Mouse (Mus musculus) kidney, postnatal 0 days (tissue): ENCODE data around the gene Scn3b. TPM values are rescaled to one million over a fixed set of nuclear protein-coding genes. Genes with fewer than 3 reads are reported as not detected.

Experiments used
- ATAC-seq: fragments of 200-750 bp; cut with Nextera tagmentation; replicated peaks from 2 replicates; pipeline ENCODE4 v1.8.0; 2017; ENCODE audit warnings: low read depth, moderate number of reproducible peaks, moderate TSS enrichment, moderate library complexity; ENCODE audit not compliant: low FRiP score
- DNase-seq: peaks from one replicate; pipeline ENCODE4 v3.0.0-alpha.2; 2016; ENCODE audit warnings: low spot score
- H3K27ac ChIP-seq: fragments of 300-500 bp; sonication (generic); 2 replicates; pipeline ENCODE4 v1.5.1; 2014; ENCODE audit warnings: mild to moderate bottlenecking
- H3K27me3 ChIP-seq: fragments of 300-500 bp; sonication (generic); 2 replicates; pipeline ENCODE4 v1.6.1; 2014; ENCODE audit warnings: low read length, mixed read lengths; ENCODE audit not compliant: insufficient read depth
- H3K36me3 ChIP-seq: fragments of 300-500 bp; sonication (generic); 2 replicates; pipeline ENCODE4 v1.6.1; 2014; ENCODE audit warnings: low read length, mixed read lengths; ENCODE audit not compliant: insufficient read depth
- H3K4me1 ChIP-seq: fragments of 300-500 bp; sonication (generic); replicated peaks from 2 replicates; pipeline ENCODE4 v1.6.1; 2014; ENCODE audit warnings: antibody characterized with exemption, low read length, mixed read lengths; ENCODE audit not compliant: insufficient read depth
- H3K4me2 ChIP-seq: fragments of 300-500 bp; sonication (generic); 2 replicates; pipeline ENCODE4 v1.6.1; 2014; ENCODE audit warnings: mild to moderate bottlenecking, low read length, moderate library complexity, mixed read lengths
- H3K4me3 ChIP-seq: fragments of 300-500 bp; sonication (generic); replicated peaks from 2 replicates; pipeline ENCODE4 v1.5.1; 2014; ENCODE audit warnings: low read depth, low read length
- H3K9ac ChIP-seq: fragments of 300-500 bp; sonication (generic); 2 replicates; pipeline ENCODE4 v1.6.1; 2014; ENCODE audit warnings: low read depth, low read length
- H3K9me3 ChIP-seq: fragments of 300-500 bp; sonication (generic); replicated peaks from 2 replicates; pipeline ENCODE4 v1.6.1; 2016; ENCODE audit warnings: low read length, inconsistent platforms, mixed read lengths
- CTCF ChIP-seq: IDR thresholded peaks from 2 replicates; pipeline ENCODE4 v1.5.1; 2016; ENCODE audit warnings: antibody characterized with exemption, low read depth, mild to moderate bottlenecking, moderate library complexity
- WGBS: fragments of 180-500 bp; shearing (Covaris S2); extraction: QIAGEN DNeasy Blood & Tissue Kit; methylation state at CpG from one replicate; pipeline ENCODE4 v1.1.7; 2014; 5-methylcytosine and 5-hydroxymethylcytosine counted together
- polyA plus RNA-seq: library from polyadenylated mRNA; unstranded; fragments of >200 nt; fragmentation: Nextera tagmentation; extraction: Ambion mirVana; gene quantifications from 2 replicates; pipeline ENCODE4 v1.2.1, GENCODE M21; 2015

The Scn3b gene
- polyA plus RNA-seq, 1 experiment from 2014 or later = 0.32 TPM

DNA sequence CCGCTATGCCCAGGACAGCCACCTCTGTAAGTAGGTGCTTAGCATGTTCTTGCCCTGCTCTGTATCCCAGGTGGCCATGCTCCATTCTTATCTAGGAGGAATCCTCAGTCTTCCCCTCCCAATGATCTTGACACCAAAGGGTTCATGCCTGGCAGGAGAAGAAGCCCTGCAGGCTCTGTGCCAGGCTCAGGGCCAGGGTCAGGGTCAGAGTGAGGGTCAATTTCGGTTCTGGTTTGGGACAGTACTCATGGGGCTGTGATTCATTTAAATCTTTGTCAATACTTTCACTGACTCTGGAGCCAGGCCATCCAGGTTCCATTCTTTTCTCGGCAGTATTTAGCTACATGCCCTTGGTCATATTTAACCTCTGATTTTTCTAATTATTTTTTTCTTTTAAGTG, 8.7 kb downstream of the Scn3b start:
- 71% methylated on average over 3 of the region's 3 CpGs for WGBS
- ATAC-seq (no peak), DNase-seq (no peak)
- H3K4me1 ChIP-seq = no peaks in the 10 kb centered on the region
- no peak overlapping the region for H3K9ac ChIP-seq
- no peaks in the 10 kb centered on the region for H3K36me3 ChIP-seq
- no peak overlapping the region for H3K4me2 ChIP-seq
- no peak overlapping the region for H3K4me3 ChIP-seq
- H3K27ac ChIP-seq = no peak overlapping the region
- no peaks in the 10 kb centered on the region for H3K9me3 ChIP-seq
- TF ChIP-seq CTCF = no peak
- H3K27me3 ChIP-seq = no peaks in the 10 kb centered on the region

DNA sequence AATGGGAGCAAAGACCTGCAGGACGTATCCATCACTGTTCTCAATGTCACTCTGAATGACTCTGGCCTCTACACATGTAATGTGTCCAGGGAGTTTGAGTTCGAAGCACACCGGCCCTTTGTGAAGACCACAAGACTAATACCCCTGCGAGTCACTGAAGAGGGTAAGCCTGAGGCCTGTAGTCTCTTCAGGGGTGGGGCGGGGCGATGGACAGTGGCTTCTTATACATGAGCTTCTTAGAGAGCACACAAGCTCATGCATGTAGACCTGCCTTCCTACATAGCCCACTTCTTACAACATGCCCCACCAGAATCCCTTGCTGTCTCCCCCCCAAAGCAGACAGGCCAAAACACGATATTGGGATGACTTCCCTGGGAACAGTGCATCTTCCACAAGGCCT, 10.4 kb downstream of the Scn3b start:
- H3K9ac ChIP-seq = no peak overlapping the region
- H3K27me3 ChIP-seq = no peaks in the 10 kb centered on the region
- no peak for TF ChIP-seq CTCF
- no peak overlapping the region for H3K4me3 ChIP-seq
- ATAC-seq (no peak), DNase-seq (no peak)
- H3K4me1 ChIP-seq = no peaks in the 10 kb centered on the region
- no peak overlapping the region for H3K4me2 ChIP-seq
- 90% methylated on average over 7 of the region's 7 CpGs for WGBS
- H3K9me3 ChIP-seq = no peaks in the 10 kb centered on the region
- no peak overlapping the region for H3K27ac ChIP-seq
- H3K36me3 ChIP-seq = no peaks in the 10 kb centered on the region

DNA sequence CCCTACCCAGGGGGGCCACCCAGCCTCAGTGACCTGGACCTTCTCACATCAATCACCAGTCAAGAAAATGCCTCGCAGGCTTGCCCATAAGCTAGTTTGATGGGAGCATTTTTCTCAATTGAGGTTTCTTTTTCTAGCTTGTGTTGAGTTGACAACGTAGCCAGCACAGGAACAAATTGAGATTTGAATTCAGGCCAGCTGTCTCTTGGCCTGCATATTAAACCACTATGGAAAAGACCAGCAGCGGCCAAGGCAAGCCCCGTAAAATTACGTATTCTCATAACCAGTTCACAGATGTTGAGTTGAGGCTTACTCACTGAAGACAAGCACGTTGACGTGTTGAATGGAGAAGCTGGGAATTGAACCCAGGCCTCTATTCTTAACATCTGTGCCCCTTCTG, 14.0 kb downstream of the Scn3b start:
- no peak for TF ChIP-seq CTCF
- no peak for ATAC-seq
- Histone ChIP-seq H3K4me1 (no peaks in the 10 kb centered on the region), H3K4me3 (no peak overlapping the region), H3K9me3 (no peaks in the 10 kb centered on the region), H3K4me2 (no peak overlapping the region), H3K27ac (no peak overlapping the region), H3K36me3 (no peaks in the 10 kb centered on the region), H3K27me3 (no peaks in the 10 kb centered on the region), H3K9ac (no peak overlapping the region)
- 87% methylated on average over 7 of the region's 7 CpGs for WGBS
- no peak for DNase-seq

DNA sequence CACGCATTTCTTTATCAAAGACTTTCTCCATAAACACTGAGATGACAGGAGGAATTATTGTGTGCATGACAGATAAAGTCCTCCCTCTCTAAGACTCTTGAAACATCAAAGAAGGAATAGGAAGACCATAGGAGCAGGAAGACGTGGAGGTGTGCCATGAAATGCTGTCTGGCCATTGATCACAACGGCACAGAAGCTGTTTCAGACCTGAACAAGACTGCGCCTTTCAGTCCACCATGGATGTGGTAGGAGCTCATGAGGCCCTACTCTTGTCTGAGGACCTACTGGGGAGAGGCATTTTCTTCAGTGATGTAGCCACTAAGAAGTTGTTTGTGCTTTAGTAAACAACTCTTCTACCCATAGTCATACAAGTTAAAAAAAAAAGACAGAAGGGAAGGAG, 23.5 kb downstream of the Scn3b start:
- Histone ChIP-seq H3K9me3 (no peaks in the 10 kb centered on the region), H3K36me3 (peaks cover 14% of the 10 kb centered on the region; the same call in 1 of the 2 replicates), H3K4me2 (no peak overlapping the region), H3K9ac (no peak overlapping the region), H3K4me3 (no peak overlapping the region), H3K27ac (no peak overlapping the region), H3K4me1 (no peaks in the 10 kb centered on the region), H3K27me3 (no peaks in the 10 kb centered on the region)
- DNase-seq (no peak), ATAC-seq (no peak)
- WGBS = 69% methylated on average over 4 of the region's 4 CpGs
- no peak for TF ChIP-seq CTCF

DNA sequence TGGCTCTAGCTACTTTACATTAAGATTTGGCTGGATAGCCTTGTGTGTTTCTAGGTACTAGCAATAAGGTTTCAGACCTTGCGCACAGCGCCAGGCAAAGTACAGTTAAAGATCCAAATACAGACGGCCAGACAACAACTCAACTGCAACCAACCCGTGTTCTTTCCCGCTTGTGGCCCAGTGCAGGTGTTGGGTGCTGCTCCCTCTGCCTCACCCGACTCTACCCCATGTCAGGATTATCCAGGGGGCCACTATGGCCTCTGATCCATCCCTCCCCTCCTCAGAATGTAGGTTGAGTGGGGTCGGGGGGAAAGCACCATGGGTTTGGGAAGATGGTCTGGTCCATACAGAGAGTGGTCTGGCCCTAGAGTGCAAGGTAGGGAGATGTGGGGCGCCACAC, 24.3 kb downstream of the Scn3b start:
- no peak overlapping the region for H3K27ac ChIP-seq
- DNase-seq (no peak), ATAC-seq (no peak)
- no peak overlapping the region for H3K4me3 ChIP-seq
- no peaks in the 10 kb centered on the region for H3K4me1 ChIP-seq
- WGBS = 91% methylated on average over 8 of the region's 8 CpGs
- no peaks in the 10 kb centered on the region for H3K9me3 ChIP-seq
- no peak overlapping the region for H3K9ac ChIP-seq
- no peak overlapping the region for H3K4me2 ChIP-seq
- no peaks in the 10 kb centered on the region for H3K27me3 ChIP-seq
- no peak for TF ChIP-seq CTCF
- H3K36me3 ChIP-seq = peaks cover 14% of the 10 kb centered on the region; the same call in 1 of the 2 replicates

DNA sequence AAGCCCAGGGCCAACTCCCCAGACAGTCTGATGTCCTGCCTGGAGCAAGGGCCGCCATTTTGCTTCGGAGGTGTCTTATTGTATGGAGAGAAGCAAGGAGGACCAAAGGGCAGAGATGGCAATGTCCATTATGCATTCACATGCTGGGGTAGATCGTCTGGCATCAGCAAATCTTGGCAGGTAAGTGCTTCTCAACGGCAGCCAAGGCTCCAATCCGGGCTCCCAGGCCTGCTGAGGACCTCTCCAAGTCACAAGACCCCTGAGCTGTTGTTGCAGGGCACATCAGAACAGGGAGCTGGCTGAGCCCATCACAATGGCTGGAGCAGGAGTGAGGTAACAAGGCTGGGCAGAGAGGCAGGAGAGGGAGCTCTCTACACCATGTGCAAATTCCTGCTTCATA, 24.7 kb downstream of the Scn3b start:
- no peak overlapping the region for H3K9ac ChIP-seq
- no peak overlapping the region for H3K4me2 ChIP-seq
- 90% methylated on average over 5 of the region's 5 CpGs for WGBS
- H3K27me3 ChIP-seq = no peaks in the 10 kb centered on the region
- DNase-seq (no peak), ATAC-seq (no peak)
- H3K4me3 ChIP-seq = no peak overlapping the region
- H3K27ac ChIP-seq = no peak overlapping the region
- peaks cover 14% of the 10 kb centered on the region; the same call in 1 of the 2 replicates for H3K36me3 ChIP-seq
- TF ChIP-seq CTCF = no peak
- H3K4me1 ChIP-seq = no peaks in the 10 kb centered on the region
- no peaks in the 10 kb centered on the region for H3K9me3 ChIP-seq

DNA sequence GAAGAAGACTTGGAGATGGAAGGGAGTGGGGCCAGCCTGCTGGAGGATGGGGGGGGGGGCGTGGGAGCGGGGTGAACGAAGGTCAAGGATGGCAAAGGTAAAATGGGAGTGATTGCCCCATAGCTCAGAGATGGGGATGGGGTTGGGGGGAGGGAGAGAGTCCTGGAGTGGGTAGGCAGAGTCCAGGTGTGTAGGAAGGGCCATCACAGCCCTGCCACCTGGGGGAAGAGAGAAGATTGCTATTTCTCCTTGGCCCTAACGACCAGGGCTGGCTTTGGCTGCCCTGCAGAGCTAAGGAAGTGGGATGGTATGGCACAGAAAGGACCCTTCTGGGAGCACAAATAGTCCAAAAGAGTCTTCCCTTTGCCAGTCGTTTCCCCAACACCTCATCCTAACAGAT, 25.2 kb downstream of the Scn3b start:
- no peak for TF ChIP-seq CTCF
- Histone ChIP-seq H3K9me3 (no peaks in the 10 kb centered on the region), H3K36me3 (peaks cover 14% of the 10 kb centered on the region; the same call in 1 of the 2 replicates), H3K4me1 (no peaks in the 10 kb centered on the region), H3K4me3 (no peak overlapping the region), H3K27ac (no peak overlapping the region), H3K27me3 (no peaks in the 10 kb centered on the region), H3K9ac (no peak overlapping the region), H3K4me2 (no peak overlapping the region)
- DNase-seq (no peak), ATAC-seq (0 out of 2 replicates have a peak, but pooled peaks have one; percentile 19)
- 92% methylated on average over 5 of the region's 5 CpGs for WGBS
